11 mouse cellular contexts compared by ENCODE assay signal in the genomic region with DNA sequence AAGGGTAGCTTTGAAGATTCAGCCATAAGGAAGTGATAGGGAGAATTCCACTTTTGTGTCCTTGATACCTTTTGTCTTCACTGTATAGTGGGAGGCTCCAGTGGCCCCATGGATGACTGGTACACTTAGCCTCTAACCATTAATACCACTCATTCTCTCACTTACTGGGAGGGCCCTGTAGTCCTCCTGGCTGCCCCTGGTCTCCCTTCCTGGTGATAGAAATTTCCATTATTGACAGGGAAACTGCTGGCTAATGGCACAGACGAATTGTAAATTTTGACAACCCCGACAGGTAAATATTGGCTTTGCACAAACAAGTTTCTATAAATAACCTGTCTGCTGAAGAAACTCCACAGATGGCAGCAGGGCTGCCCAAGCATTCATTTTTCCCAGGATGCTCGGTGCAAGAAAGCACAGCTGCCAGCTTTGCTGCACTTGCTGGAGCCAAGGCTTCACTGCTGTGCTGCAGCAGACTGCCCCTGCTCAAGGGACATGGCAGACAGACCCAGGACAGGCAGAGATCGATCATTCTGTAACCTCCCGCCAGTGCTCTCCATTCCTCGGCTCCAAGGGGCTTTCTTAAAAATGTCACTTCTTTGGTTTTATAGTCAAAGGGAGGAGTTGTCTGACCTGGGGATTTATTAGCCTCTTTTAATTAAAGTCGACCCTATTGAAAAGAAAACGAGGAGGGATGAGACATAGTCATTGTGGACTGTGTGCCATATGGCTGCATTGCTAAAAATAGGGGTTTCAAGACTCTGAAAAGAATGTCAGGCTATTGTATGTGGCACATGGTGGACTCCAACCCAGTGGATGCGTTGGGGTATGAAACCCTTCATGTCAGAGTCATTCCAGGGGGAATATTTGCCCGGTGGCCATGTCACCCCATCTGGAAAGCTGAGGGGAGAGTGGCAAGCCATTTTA.
A peak's percentile ranks its signal among the peaks of the same experiment; 100 is the strongest.
DNase-seq lines count a peak whose midpoint lies in the region; ATAC-seq and TF ChIP-seq lines count a peak whose summit lies in the region.
"Had no signal": no experiment of that assay in that cellular context is flagged by ENCODE, and none has a peak within 500 bp of the region (broad histone marks: within the 10 kb centered on the region; RNA-seq: fewer than 3 reads in every experiment).

No protein-coding gene starts in this region.

- no peak overlapping the region for H3K4me3 ChIP-seq in kidney, postnatal 0 days (replicated peaks; ENCODE audit: low read depth, low read length)
- H3K4me3 ChIP-seq in forebrain, postnatal 0 days (ENCODE audit: low read depth, low read length), result no peak overlapping the region
- no peak overlapping the region for H3K4me3 ChIP-seq in hindbrain, embryonic 16.5 days (ENCODE audit: low read length)
- no peak overlapping the region for H3K4me3 ChIP-seq in neural tube, embryonic 13.5 days

- H3K27ac ChIP-seq in kidney, postnatal 0 days, result no peak overlapping the region
- H3K27ac ChIP-seq in forebrain, postnatal 0 days (ENCODE audit: low read depth, low read length), result no peak overlapping the region
- H3K27ac ChIP-seq in hindbrain, embryonic 16.5 days (ENCODE audit: low read depth, low read length), result peak overlapping the region; percentile 36; the same call in 1 of the 2 replicates
- peak overlapping the region; percentile 54 for H3K27ac ChIP-seq in neural tube, embryonic 13.5 days (replicated peaks)

- H3K36me3 ChIP-seq in kidney, postnatal 0 days (ENCODE audit: insufficient read depth, low read length), result no peaks in the 10 kb centered on the region
- no peaks in the 10 kb centered on the region for H3K36me3 ChIP-seq in forebrain, postnatal 0 days (ENCODE audit: insufficient read depth)
- H3K36me3 ChIP-seq in hindbrain, embryonic 16.5 days (ENCODE audit: control insufficient read depth, insufficient read depth, low read length), result no peaks in the 10 kb centered on the region
- no peaks in the 10 kb centered on the region for H3K36me3 ChIP-seq in neural tube, embryonic 13.5 days

- no peak overlapping the region for H3K4me2 ChIP-seq in kidney, postnatal 0 days (ENCODE audit: low read length)
- no peak overlapping the region for H3K4me2 ChIP-seq in forebrain, postnatal 0 days (ENCODE audit: low read depth)
- H3K4me2 ChIP-seq in hindbrain, embryonic 16.5 days (ENCODE audit: low read length), result no peak overlapping the region
- H3K4me2 ChIP-seq in neural tube, embryonic 13.5 days, result peak overlapping the region; percentile 14; the same call in 1 of the 2 replicates

- H3K27me3 ChIP-seq in kidney, postnatal 0 days (ENCODE audit: insufficient read depth, low read length), result no peaks in the 10 kb centered on the region
- no peaks in the 10 kb centered on the region for H3K27me3 ChIP-seq in forebrain, postnatal 0 days (ENCODE audit: insufficient read depth, low read length)
- no peaks in the 10 kb centered on the region for H3K27me3 ChIP-seq in hindbrain, embryonic 16.5 days (replicated peaks; ENCODE audit: control insufficient read depth, insufficient read depth, low read length)
- H3K27me3 ChIP-seq in neural tube, embryonic 13.5 days, result no peaks in the 10 kb centered on the region

- peak; percentile 42 for DNase-seq in kidney, postnatal 0 days (ENCODE audit: low spot score)
- DNase-seq in kidney, postnatal 14 days, result no peak
- DNase-seq in forebrain, postnatal 0 days, result peak; percentile 47
- no peak for DNase-seq in adrenal gland, adult 18-20 months (ENCODE audit: low spot score in 2 of 2)
- DNase-seq: heart, adult 18-20 months; lung, adult 18-20 months; right cerebral cortex, postnatal 4 days; thymus, adult 2 months had no signal

- H3K9ac ChIP-seq in kidney, postnatal 0 days (ENCODE audit: low read depth, low read length), result no peak overlapping the region
- H3K9ac ChIP-seq in forebrain, postnatal 0 days, result no peak overlapping the region
- H3K9ac ChIP-seq in hindbrain, embryonic 16.5 days (ENCODE audit: low read depth, low read length), result no peak overlapping the region
- H3K9ac ChIP-seq in neural tube, embryonic 13.5 days, result peak overlapping the region; percentile 34; the same call in 1 of the 2 replicates

- no peaks in the 10 kb centered on the region for H3K9me3 ChIP-seq in kidney, postnatal 0 days (replicated peaks; ENCODE audit: low read length)
- no peaks in the 10 kb centered on the region for H3K9me3 ChIP-seq in forebrain, postnatal 0 days (ENCODE audit: low read length)
- H3K9me3 ChIP-seq in hindbrain, embryonic 16.5 days (ENCODE audit: control insufficient read depth, low read length), result no peaks in the 10 kb centered on the region
- no peaks in the 10 kb centered on the region for H3K9me3 ChIP-seq in neural tube, embryonic 13.5 days

- ATAC-seq in kidney, postnatal 0 days (replicated peaks; ENCODE audit: low FRiP score, low read depth), result no peak
- ATAC-seq in forebrain, postnatal 0 days, result peak; percentile 66
- ATAC-seq in hindbrain, embryonic 16.5 days, result peak; percentile 61
- ATAC-seq in neural tube, embryonic 13.5 days (ENCODE audit: low read depth), result peak; percentile 83
- no peak for ATAC-seq in CD4-positive, CD25-positive, alpha-beta regulatory T cell, adult 4 months

- TF ChIP-seq CTCF in kidney, postnatal 0 days (IDR thresholded peaks at IDR 0.05; ENCODE audit: low read depth), result no peak
- TF ChIP-seq CTCF in forebrain, postnatal 0 days (IDR thresholded peaks at IDR 0.05; ENCODE audit: low read depth), result no peak

- 32% methylated on average over 10 of the region's 10 CpGs for WGBS in kidney, postnatal 0 days
- WGBS in forebrain, postnatal 0 days, result 42% methylated on average over 10 of the region's 10 CpGs
- WGBS in hindbrain, embryonic 16.5 days, result 31% methylated on average over 10 of the region's 10 CpGs
- 18% methylated on average over 10 of the region's 10 CpGs for WGBS in neural tube, embryonic 13.5 days

- H3K4me1 ChIP-seq in kidney, postnatal 0 days (replicated peaks; ENCODE audit: insufficient read depth, low read length), result no peaks in the 10 kb centered on the region
- peaks cover 9% of the 10 kb centered on the region; the same call in 1 of the 2 replicates for H3K4me1 ChIP-seq in forebrain, postnatal 0 days (ENCODE audit: insufficient read depth)
- peaks cover 6% of the 10 kb centered on the region for H3K4me1 ChIP-seq in hindbrain, embryonic 16.5 days (ENCODE audit: control insufficient read depth, insufficient read depth, low read depth, low read length)
- H3K4me1 ChIP-seq in neural tube, embryonic 13.5 days (replicated peaks), result peaks cover 34% of the 10 kb centered on the region

Comparison
In these comparisons a context has a peak if more than half of its experiments do, and no peak if none do; other contexts are left out.
1. DNase-seq: peak in kidney, postnatal 0 days (single experiment) and forebrain, postnatal 0 days (single experiment); none in kidney, postnatal 14 days (single experiment) and adrenal gland, adult 18-20 months (0 of 2).
2. ATAC-seq: peak in forebrain, postnatal 0 days (single experiment), hindbrain, embryonic 16.5 days (single experiment) and neural tube, embryonic 13.5 days (single experiment); none in kidney, postnatal 0 days (single experiment) and CD4-positive, CD25-positive, alpha-beta regulatory T cell, adult 4 months (single experiment).
3. H3K27ac ChIP-seq: peak in hindbrain, embryonic 16.5 days (single experiment) and neural tube, embryonic 13.5 days (single experiment); none in kidney, postnatal 0 days (single experiment) and forebrain, postnatal 0 days (single experiment).